Mouse (Mus musculus) liver, embryonic 14.5 days (tissue): Measurements from ENCODE around the gene Prkn.

ENCODE experiments used
- CTCF ChIP-seq: IDR thresholded peaks from 2 replicates; pipeline ENCODE4 v1.5.1; 2016; ENCODE audit warnings: antibody characterized with exemption, low read depth, control low read depth
- EP300 ChIP-seq: IDR thresholded peaks from 2 replicates; pipeline ENCODE4 v1.6.1; 2016; ENCODE audit warnings: antibody characterized with exemption, low read depth

DNA sequence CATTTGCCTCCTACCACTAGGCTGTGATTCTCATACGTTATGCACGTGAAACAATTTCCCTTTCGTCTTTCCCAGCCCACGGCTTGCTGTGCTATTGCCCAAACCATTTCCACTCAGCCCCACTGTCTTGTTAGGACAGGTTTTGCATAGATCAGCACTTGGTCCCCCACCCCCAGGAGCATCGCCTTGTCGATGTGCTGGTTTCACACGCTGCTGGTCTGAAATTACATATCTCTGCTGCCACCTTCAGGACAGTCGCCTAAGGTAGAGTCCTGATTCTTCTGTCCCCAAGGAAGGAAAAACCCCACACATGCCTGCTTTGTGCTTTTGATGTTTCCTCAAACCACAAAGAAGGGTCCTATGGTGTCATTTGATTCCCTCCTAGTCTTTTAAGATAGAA is 1153.1 kb downstream of the Prkn start:
- TF ChIP-seq CTCF (peak; percentile 61), EP300 (no peak)
